Mouse (Mus musculus) MN1 (cell line): ENCODE data around the gene Kdr.

ENCODE experiments used
- DNase-seq: peaks from one replicate; pipeline ENCODE4 v3.0.0-alpha.2; 2016; ENCODE audit warnings: low spot score

Kdr gene

DNA sequence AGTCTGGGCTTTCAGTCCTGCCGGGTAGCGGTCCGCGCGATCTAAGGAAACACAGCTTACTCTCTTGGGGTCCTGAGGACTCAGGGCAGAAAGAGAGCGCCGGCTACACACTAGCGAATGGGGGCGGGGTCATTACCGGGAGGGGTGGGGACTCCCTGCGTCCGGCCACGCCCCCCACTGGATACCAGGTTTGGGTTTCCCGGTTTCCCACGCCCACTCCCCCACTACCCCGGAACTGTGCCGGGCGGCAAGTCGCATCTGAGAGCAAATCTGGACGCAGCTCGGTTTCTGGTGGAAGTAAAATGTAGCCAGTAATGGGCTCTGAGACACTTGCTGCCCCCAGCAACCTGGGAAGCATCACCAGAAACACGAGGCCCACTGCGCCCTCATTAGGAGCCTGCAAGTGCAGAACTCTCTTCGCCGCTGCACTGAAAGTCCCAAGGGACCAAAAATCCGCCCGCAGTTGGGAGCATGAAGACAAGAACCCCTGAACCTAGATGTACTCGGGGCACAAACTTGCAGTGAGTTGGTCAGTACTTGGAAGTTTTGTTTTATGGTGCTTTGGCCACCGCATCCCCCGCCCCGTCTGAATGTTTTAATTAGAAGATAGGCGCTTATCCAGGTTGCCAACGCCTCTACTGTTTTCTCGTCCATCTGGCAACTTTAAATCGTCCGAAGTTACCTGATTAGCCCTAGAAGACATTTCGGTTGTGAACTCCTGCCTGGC lies at the start of gene Kdr:
Gene Kdr (minus strand): TSS at position 85 of the 727 bp plus-strand sequence.
- DNase-seq = no peak

- no peak for DNase-seq
Measured at GRCm38 (mm10) chr5:76026805-76027204, 48.5 kb upstream of the Kdr start.

GRCm38 (mm10) chr5:76025996-76026665 lies 47.9 kb upstream of the Kdr start:
- no peak for DNase-seq

DNA sequence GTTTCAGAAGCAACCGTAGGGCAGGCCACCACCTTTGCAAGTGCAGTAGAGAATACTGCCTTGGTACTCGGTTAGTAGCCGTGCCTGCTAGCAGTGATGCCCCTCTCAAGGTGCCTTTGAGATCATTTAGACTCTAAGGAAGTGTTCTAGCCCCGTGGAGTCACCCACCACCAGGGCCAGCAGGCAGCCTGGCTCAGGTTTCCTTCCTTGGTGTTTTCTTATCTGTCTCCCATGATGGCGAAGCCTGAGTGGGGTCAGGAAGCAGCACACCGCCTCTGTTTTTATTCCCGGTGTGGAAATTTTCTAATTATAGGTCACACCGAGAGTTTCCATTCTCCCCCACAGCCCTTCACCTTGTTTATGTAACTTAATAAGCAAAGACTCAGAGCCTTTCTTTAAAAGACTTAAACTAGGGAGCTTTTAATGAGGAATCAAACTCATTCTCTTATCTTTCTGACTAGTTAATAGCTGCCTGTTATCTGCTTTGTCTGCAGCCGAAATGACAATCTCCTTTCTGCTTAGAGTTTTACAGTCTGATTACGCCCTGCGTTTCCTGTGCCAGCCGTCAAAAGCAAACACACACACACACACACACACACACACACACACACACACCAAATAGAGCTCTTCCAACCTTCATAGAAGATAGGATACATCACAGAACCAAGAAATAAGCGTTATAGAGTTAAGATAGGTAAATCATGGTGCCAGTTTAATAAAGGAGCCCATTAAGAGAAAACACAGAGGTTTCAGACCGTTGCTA lies 44.9 kb upstream of the Kdr start:
- no peak for DNase-seq

GRCm38 (mm10) chr5:76022436-76022835 lies 44.2 kb upstream of the Kdr start:
- DNase-seq = no peak

DNA sequence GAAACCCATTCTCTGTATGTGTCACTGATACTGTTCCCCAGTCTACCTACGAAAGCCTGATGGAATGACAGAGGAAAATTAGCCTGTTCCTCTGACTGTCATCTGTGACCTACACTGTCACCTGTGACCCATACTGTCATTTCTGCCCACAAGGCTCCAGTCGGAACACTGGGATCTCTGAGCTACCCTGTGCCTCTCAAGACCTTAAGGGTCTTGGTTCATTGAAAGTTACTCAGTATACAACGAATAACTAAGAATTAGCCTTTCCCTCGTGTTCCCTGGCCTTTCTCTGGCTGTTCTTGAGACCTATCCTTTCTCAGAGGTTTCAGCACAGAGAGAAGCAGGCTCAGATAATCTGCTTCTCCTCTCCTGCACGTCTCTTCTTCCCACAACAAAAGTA lies 40.1 kb upstream of the Kdr start:
- no peak for DNase-seq

- DNase-seq = no peak
Measured at GRCm38 (mm10) chr5:76016086-76016485, 37.8 kb upstream of the Kdr start.

DNA sequence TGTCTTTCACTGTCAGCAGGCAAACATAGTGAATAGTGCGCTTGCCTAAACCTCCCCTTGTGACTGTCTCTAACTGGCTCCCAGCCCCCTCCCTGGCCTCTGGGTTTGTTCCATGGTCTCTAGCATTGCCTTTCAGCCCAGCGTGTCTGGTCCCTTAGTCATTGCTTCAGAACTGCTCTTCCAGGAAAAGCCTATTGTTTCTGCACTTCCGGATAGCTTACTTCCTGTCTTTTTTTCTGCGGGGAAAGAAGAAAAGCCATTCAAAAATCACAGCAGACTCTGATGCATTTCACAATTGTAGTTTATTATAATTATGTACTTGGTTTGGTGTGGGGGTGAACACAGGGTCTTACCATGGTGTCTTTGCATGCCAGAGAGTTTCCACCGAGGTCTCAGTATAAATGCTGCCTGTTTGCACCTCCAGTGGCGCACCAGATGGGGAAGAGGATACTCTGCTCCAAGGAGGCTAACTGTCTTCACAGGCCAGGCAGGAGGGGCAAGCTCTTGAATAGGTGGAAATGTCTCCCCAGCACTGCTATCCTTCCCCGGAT lies 35.7 kb upstream of the Kdr start:
- DNase-seq = no peak

- no peak for DNase-seq
Measured at GRCm38 (mm10) chr5:76006403-76006802, 28.1 kb upstream of the Kdr start.

DNA sequence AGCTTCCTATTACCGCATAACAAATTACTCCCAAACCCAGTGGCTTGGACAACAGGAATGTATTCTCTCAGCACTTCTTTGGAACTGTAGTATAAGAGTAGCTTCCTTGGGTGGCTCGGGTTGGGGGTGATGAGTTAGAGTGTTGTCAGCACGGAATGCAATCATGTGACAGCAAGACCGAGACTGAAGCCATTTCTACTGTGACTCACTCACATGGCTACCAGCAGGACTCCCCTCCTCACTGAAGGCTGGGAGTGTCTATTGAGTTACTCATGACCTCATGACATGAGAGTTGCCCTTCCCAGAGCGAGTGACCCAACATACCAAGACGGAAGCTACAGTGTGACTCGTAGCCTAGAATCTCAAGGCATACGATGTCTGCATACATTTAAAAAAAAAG lies 12.0 kb upstream of the Kdr start:
- no peak for DNase-seq

GRCm38 (mm10) chr5:75987530-75987929 lies 9.3 kb upstream of the Kdr start:
- DNase-seq = no peak

GRCm38 (mm10) chr5:75980521-75981311 lies 2.5 kb upstream of the Kdr start:
- no peak for DNase-seq

- DNase-seq = no peak
Measured at GRCm38 (mm10) chr5:75979108-75979507, 850 bp upstream of the Kdr start.

- no peak for DNase-seq
Measured at GRCm38 (mm10) chr5:75977441-75978373, 551 bp downstream of the Kdr start.

- DNase-seq = no peak
Measured at GRCm38 (mm10) chr5:75976696-75977095, 1.6 kb downstream of the Kdr start.

- DNase-seq = no peak
Measured at GRCm38 (mm10) chr5:75975398-75975797, 2.9 kb downstream of the Kdr start.

DNA sequence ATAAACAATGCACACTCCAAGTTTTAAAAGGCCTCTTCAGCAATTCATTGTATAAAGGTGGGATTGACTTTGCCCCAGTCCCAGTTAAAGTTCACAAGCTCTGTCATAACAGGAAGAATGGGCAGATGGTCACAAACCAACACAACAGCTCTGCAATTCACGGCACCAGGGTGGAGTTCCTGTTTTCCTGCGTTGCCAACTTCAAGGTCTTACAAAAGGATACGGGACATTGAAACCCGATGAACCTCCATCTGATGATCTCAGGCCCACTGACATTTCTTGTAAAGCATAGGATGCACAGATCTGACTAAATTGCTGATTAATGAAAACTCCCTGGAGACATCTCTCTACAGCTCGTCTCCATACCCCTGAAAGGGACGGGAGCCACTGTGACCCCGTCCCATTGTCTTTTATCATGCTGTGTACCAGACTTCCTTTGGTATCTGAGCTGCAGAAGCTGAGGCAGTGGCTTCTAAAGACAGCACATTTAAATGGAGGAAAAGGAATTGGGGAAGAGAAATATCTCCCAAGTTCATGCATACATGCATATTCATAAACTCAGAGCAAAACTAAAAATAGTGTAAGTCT lies 3.6 kb downstream of the Kdr start:
- DNase-seq = no peak

- DNase-seq = no peak
Measured at GRCm38 (mm10) chr5:75969887-75970286, 8.4 kb downstream of the Kdr start.

DNA sequence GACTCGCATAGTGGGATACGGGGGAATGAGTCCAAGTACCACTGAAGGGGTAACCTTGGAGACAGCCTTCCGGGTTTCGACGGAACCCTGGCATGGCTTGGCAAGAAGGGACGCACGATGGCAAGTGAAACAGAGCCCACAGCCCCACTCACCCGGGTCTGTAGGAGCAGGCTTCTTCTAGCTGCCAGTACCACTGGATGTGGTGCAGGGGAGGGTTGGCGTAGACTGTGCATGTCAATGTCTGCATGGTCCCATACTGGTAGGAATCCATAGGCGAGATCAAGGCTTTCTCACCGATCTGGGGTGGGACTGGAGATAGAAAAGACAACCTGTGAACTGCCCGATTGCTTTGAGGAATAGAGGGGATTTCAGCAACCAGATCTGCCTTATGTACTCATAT lies 15.7 kb downstream of the Kdr start:
- DNase-seq = no peak

- DNase-seq = no peak
Measured at GRCm38 (mm10) chr5:75961741-75962469, 16.4 kb downstream of the Kdr start.
